ENCODE assay signal across 15 mouse cellular contexts in the genomic region with DNA sequence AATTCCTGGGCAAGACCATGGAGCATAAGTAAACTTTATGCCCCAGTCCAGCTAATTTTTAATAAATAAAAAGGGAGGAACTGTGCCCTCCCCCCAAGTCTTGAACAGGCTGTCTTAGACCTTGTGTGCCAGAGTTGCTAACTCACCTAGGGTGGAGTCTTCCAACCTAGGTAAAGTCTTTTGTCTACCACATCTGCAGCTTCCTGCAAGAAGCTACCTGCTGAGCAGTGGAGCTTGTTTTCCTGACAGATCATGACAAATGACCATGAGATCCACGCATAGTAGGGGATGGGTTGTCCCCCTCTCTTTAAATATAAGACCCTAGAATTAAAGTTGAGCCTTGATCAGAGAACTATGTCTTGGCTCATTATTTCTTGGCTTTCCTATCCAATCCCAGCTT.
"Had no signal": no experiment of that assay in that cellular context is flagged by ENCODE, and none has a peak within 500 bp of the region (broad histone marks: within the 10 kb centered on the region; RNA-seq: fewer than 3 reads in every experiment).

No protein-coding gene starts in this region.

- H3K9ac ChIP-seq: lung, embryonic 14.5 days; midbrain, embryonic 13.5 days; midbrain, embryonic 15.5 days; neural tube, embryonic 12.5 days; stomach, embryonic 15.5 days had no signal

- H3K27ac ChIP-seq: macrophage; midbrain, embryonic 13.5 days; midbrain, embryonic 15.5 days; neural tube, embryonic 12.5 days; stomach, embryonic 15.5 days; stomach, postnatal 0 days had no signal

- H3K4me1 ChIP-seq: megakaryocyte, embryonic 14.5 days; midbrain, embryonic 13.5 days; midbrain, embryonic 15.5 days; neural tube, embryonic 12.5 days; stomach, embryonic 15.5 days had no signal

- ATAC-seq: midbrain, embryonic 13.5 days; midbrain, embryonic 15.5 days had no signal

- H3K4me3 ChIP-seq: megakaryocyte, embryonic 14.5 days; midbrain, embryonic 13.5 days; midbrain, embryonic 15.5 days; neural tube, embryonic 12.5 days; stomach, embryonic 15.5 days had no signal

- H3K9me3 ChIP-seq: midbrain, embryonic 13.5 days; midbrain, embryonic 15.5 days; stomach, embryonic 15.5 days had no signal

- H3K27me3 ChIP-seq: megakaryocyte, embryonic 14.5 days; midbrain, embryonic 13.5 days; midbrain, embryonic 15.5 days; neural tube, embryonic 12.5 days; stomach, embryonic 15.5 days had no signal

- DNase-seq: lung, adult 18-20 months; lung, embryonic 14.5 days; lung, postnatal 10 days; right cerebral cortex, postnatal 14 days; thymus, adult 2 months; thymus, postnatal 25 days; thymus, postnatal 4 days had no signal

- H3K36me3 ChIP-seq: midbrain, embryonic 13.5 days; midbrain, embryonic 15.5 days; neural tube, embryonic 12.5 days; stomach, embryonic 15.5 days had no signal

- H3K4me2 ChIP-seq: lung, embryonic 14.5 days; midbrain, embryonic 11.5 days; midbrain, embryonic 13.5 days; midbrain, embryonic 15.5 days; neural tube, embryonic 12.5 days; stomach, embryonic 15.5 days had no signal
